Mouse (Mus musculus) bone marrow, adult 2 months (tissue): ENCODE measurements around the gene Pde1a.

Source experiments
- CTCF ChIP-seq: fragments of 200-500 bp; IDR thresholded peaks from 2 replicates; pipeline ENCODE4 v1.5.1; 2011; ENCODE audit warnings: low read length, control low read depth; ENCODE audit not compliant: control insufficient read depth, insufficient read depth
- POLR2A ChIP-seq: fragments of 200-500 bp; IDR thresholded peaks from 2 replicates; pipeline ENCODE4 v1.6.1; 2011; ENCODE audit warnings: low read depth, mild to moderate bottlenecking, control low read depth, low read length, borderline replicate concordance; ENCODE audit not compliant: control insufficient read depth

- TF ChIP-seq POLR2A (no peak), CTCF (no peak)
Observed at GRCm38 (mm10) chr2:80149332-80149731, 20.1 kb upstream of the Pde1a start.
